Mouse (Mus musculus): ENCODE results near the gene Il2.
A peak's percentile ranks its signal among the peaks of the same experiment; 100 is the strongest.

Gene Il2

GRCm38 (mm10) chr3:37139192-37139591 is 13.4 kb upstream of the Il2 start:
- Histone ChIP-seq H3K36me3 (ENCODE audit: control insufficient read depth, insufficient read depth, low read length, poor library complexity, severe bottlenecking) (no peaks in the 10 kb centered on the region), H3K27me3 (ENCODE audit: control insufficient read depth, insufficient read depth, low read length, poor library complexity, severe bottlenecking) (no peaks in the 10 kb centered on the region)
- DNase-seq (ENCODE audit: low read depth, low spot score) = no peak

DNA sequence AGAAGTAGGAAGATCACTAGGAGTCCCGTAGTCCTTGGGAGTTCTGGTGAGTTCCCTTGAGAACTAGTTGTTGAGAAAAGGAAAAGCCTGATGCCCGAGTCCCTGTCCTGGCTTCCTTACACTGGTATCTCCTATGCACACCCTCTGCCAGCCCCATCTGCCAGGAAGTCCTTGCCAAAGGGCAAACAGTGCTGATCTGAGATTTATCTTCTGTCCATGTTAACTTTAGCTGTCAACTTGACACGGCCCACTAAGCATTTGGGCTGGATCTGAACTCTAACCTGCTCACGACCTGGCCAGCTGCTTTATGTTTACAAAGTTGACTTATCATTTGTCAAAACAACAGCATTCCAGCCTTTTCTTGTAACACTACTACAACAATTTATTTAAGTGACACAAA is 11.5 kb upstream of the Il2 start:
- no peaks in the 10 kb centered on the region for H3K27me3 ChIP-seq (ENCODE audit: control insufficient read depth, insufficient read depth, low read length, poor library complexity, severe bottlenecking)
- no peaks in the 10 kb centered on the region for H3K36me3 ChIP-seq (ENCODE audit: control insufficient read depth, insufficient read depth, low read length, poor library complexity, severe bottlenecking)
- no peak for DNase-seq (ENCODE audit: low read depth, low spot score)

DNA sequence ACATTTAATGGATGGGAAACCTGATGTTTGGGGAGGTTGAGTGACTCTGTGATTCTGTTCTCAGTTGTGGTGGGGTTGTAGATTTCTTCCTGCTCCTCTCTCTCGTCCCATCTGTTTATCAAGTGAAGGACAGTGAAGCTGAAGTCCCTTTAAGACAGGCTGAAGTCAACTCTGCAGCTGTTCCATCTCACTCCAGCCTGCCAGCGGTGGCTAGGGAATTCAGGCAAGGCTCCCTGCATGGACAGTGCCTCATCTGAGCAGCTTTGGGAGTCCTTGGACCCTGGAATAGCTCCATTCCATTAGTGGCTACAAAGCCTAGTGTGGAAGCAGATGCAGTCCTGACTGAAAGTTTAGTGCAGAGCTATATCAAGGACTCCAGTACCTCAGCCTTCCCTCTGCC is 3.3 kb upstream of the Il2 start:
- Histone ChIP-seq H3K27me3 (ENCODE audit: control insufficient read depth, insufficient read depth, low read length, poor library complexity, severe bottlenecking) (no peaks in the 10 kb centered on the region), H3K36me3 (ENCODE audit: control insufficient read depth, insufficient read depth, low read length, poor library complexity, severe bottlenecking) (no peaks in the 10 kb centered on the region)
- DNase-seq (ENCODE audit: low read depth, low spot score) = no peak

- DNase-seq (ENCODE audit: low read depth, low spot score) = no peak
- H3K36me3 ChIP-seq (ENCODE audit: control insufficient read depth, insufficient read depth, low read length, poor library complexity, severe bottlenecking) = no peaks in the 10 kb centered on the region
- H3K27me3 ChIP-seq (ENCODE audit: control insufficient read depth, insufficient read depth, low read length, poor library complexity, severe bottlenecking) = no peaks in the 10 kb centered on the region
Measured at GRCm38 (mm10) chr3:37128269-37128668, 2.5 kb upstream of the Il2 start.

DNA sequence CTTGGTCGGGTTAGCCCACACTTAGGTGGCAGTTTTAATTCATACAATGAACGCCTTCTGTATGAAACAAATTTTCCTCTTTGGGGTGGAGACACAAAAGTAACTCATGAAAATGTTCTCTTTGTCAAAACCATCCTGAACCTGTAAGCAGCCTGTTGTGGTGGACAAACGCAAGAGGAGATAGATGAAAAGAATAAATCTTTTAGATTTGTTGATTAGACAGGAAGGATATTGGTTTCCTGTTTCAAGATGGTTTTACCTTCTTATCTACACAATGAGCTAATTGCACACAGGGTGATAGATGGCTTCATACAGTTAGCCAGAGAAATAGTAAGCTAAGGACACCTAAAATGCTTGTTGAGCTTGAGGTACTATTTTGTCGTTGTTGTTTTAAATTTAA is 403 bp upstream of the Il2 start:
- Histone ChIP-seq H3K27me3 (ENCODE audit: control insufficient read depth, insufficient read depth, low read length, poor library complexity, severe bottlenecking) (no peaks in the 10 kb centered on the region), H3K36me3 (ENCODE audit: control insufficient read depth, insufficient read depth, low read length, poor library complexity, severe bottlenecking) (no peaks in the 10 kb centered on the region)
- no peak for DNase-seq (ENCODE audit: low read depth, low spot score)

DNA sequence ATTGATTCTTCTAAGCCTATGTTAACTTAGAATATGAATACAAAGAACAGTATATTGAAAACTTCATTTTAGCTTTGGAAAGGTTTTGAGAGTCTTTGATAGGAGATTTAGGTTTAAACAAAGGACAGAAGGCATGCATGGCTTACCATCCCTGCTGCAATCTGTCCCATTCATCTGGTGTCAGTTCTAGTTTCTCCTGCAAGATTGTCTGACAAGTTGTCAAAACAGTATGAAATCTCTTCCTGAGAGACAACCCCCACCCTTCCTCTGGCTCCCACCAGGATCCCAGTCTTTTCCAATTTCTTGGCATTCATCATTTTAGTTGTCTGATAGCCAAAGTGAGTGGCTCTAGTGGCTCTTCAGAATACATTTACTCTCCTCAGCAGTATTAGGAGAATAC is 35.0 kb downstream of the Il2 start:
- no peaks in the 10 kb centered on the region for H3K27me3 ChIP-seq (ENCODE audit: control insufficient read depth, insufficient read depth, low read length, poor library complexity, severe bottlenecking)
- no peaks in the 10 kb centered on the region for H3K36me3 ChIP-seq (ENCODE audit: control insufficient read depth, insufficient read depth, low read length, poor library complexity, severe bottlenecking)
- no peak for DNase-seq (ENCODE audit: low read depth, low spot score)

- DNase-seq (ENCODE audit: low read depth, low spot score) = no peak
- Histone ChIP-seq H3K27me3 (ENCODE audit: control insufficient read depth, insufficient read depth, low read length, poor library complexity, severe bottlenecking) (no peaks in the 10 kb centered on the region), H3K36me3 (ENCODE audit: control insufficient read depth, insufficient read depth, low read length, poor library complexity, severe bottlenecking) (no peaks in the 10 kb centered on the region)
Measured at GRCm38 (mm10) chr3:37084860-37085259, 40.9 kb downstream of the Il2 start.

- H3K27me3 ChIP-seq (ENCODE audit: control insufficient read depth, insufficient read depth, low read length, poor library complexity, severe bottlenecking) = no peaks in the 10 kb centered on the region
- peak; percentile 15 for DNase-seq (ENCODE audit: low read depth, low spot score)
- H3K36me3 ChIP-seq (ENCODE audit: control insufficient read depth, insufficient read depth, low read length, poor library complexity, severe bottlenecking) = no peaks in the 10 kb centered on the region
Measured at GRCm38 (mm10) chr3:37073211-37073610, 52.5 kb downstream of the Il2 start.

Data from splenic B cell, adult 2 months (primary cell).